In genomic region chr15:38391860-38392259, GRCm38 (mm10) we compare ENCODE assay signal across 11 mouse cellular contexts.
DNase-seq lines count a peak whose midpoint lies in the region; ATAC-seq lines count a peak whose summit lies in the region.
"Had no signal": no experiment of that assay in that cellular context is flagged by ENCODE, and none has a peak within 500 bp of the region (broad histone marks: within the 10 kb centered on the region; RNA-seq: fewer than 3 reads in every experiment).

No protein-coding gene starts in this region.

- H3K4me3 ChIP-seq in limb, embryonic 12.5 days (replicated peaks) = no peak overlapping the region
- H3K4me3 ChIP-seq in limb, embryonic 10.5 days = no peak overlapping the region
- no peak overlapping the region for H3K4me3 ChIP-seq in intestine, embryonic 16.5 days (ENCODE audit: low read length)
- H3K4me3 ChIP-seq in stomach, embryonic 15.5 days (replicated peaks) = no peak overlapping the region
- no peak overlapping the region for H3K4me3 ChIP-seq in forebrain, embryonic 16.5 days (replicated peaks; ENCODE audit: low read length)
- H3K4me3 ChIP-seq: midbrain, embryonic 13.5 days had no signal

- no peak overlapping the region for H3K9ac ChIP-seq in limb, embryonic 12.5 days (replicated peaks)
- H3K9ac ChIP-seq in intestine, embryonic 16.5 days (ENCODE audit: low read depth, low read length) = peak overlapping the region; percentile 40; the same call in 1 of the 2 replicates
- no peak overlapping the region for H3K9ac ChIP-seq in stomach, embryonic 15.5 days
- no peak overlapping the region for H3K9ac ChIP-seq in forebrain, embryonic 16.5 days (replicated peaks; ENCODE audit: low read depth, low read length)
- H3K9ac ChIP-seq: midbrain, embryonic 13.5 days had no signal

- H3K27me3 ChIP-seq in limb, embryonic 12.5 days = 0 out of 2 replicates have a peak, but pooled peaks cover 3% of the 10 kb centered on the region
- no peaks in the 10 kb centered on the region for H3K27me3 ChIP-seq in limb, embryonic 10.5 days (ENCODE audit: low read depth, poor library complexity, severe bottlenecking)
- no peaks in the 10 kb centered on the region for H3K27me3 ChIP-seq in intestine, embryonic 16.5 days (replicated peaks; ENCODE audit: control insufficient read depth, insufficient read depth, low read length)
- H3K27me3 ChIP-seq in stomach, embryonic 15.5 days (replicated peaks) = no peaks in the 10 kb centered on the region
- no peaks in the 10 kb centered on the region for H3K27me3 ChIP-seq in forebrain, embryonic 16.5 days (replicated peaks; ENCODE audit: control insufficient read depth, insufficient read depth, low read length)
- H3K27me3 ChIP-seq: midbrain, embryonic 13.5 days had no signal

- H3K4me2 ChIP-seq in limb, embryonic 12.5 days = no peak overlapping the region
- H3K4me2 ChIP-seq in intestine, embryonic 16.5 days (ENCODE audit: low read depth, low read length) = no peak overlapping the region
- H3K4me2 ChIP-seq in stomach, embryonic 15.5 days = no peak overlapping the region
- H3K4me2 ChIP-seq in forebrain, embryonic 16.5 days (ENCODE audit: low read length) = no peak overlapping the region
- H3K4me2 ChIP-seq: midbrain, embryonic 13.5 days had no signal

- ATAC-seq in limb, embryonic 12.5 days (ENCODE audit: insufficient number of reproducible peaks, insufficient read depth, low FRiP score, low TSS enrichment, low read depth) = 0 out of 2 replicates have a peak, but pooled peaks have one; percentile 31
- peak; percentile 85 for ATAC-seq in intestine, embryonic 16.5 days
- peak; percentile 33; the same call in 1 of the 2 replicates for ATAC-seq in stomach, embryonic 15.5 days (ENCODE audit: insufficient read depth, low FRiP score, low read depth)
- no peak for ATAC-seq in forebrain, embryonic 16.5 days
- no peak for ATAC-seq in CD4-positive, CD25-positive, alpha-beta regulatory T cell, adult 4 months
- ATAC-seq: midbrain, embryonic 13.5 days had no signal

- no peaks in the 10 kb centered on the region for H3K9me3 ChIP-seq in limb, embryonic 12.5 days
- no peaks in the 10 kb centered on the region for H3K9me3 ChIP-seq in limb, embryonic 10.5 days (replicated peaks)
- H3K9me3 ChIP-seq in intestine, embryonic 16.5 days (ENCODE audit: control insufficient read depth, low read length) = no peaks in the 10 kb centered on the region
- H3K9me3 ChIP-seq in stomach, embryonic 15.5 days = no peaks in the 10 kb centered on the region
- H3K9me3 ChIP-seq in forebrain, embryonic 16.5 days (ENCODE audit: control insufficient read depth, low read length) = no peaks in the 10 kb centered on the region
- H3K9me3 ChIP-seq: midbrain, embryonic 13.5 days had no signal

- H3K36me3 ChIP-seq in limb, embryonic 12.5 days = no peaks in the 10 kb centered on the region
- H3K36me3 ChIP-seq in limb, embryonic 10.5 days = no peaks in the 10 kb centered on the region
- no peaks in the 10 kb centered on the region for H3K36me3 ChIP-seq in intestine, embryonic 16.5 days (ENCODE audit: control insufficient read depth, insufficient read depth, low read length)
- no peaks in the 10 kb centered on the region for H3K36me3 ChIP-seq in stomach, embryonic 15.5 days
- no peaks in the 10 kb centered on the region for H3K36me3 ChIP-seq in forebrain, embryonic 16.5 days (ENCODE audit: control insufficient read depth, insufficient read depth)
- H3K36me3 ChIP-seq: midbrain, embryonic 13.5 days had no signal

- H3K27ac ChIP-seq in limb, embryonic 12.5 days = no peak overlapping the region
- H3K27ac ChIP-seq in limb, embryonic 10.5 days = no peak overlapping the region; the same call in 1 of the 2 replicates
- peak overlapping the region; percentile 84 for H3K27ac ChIP-seq in intestine, embryonic 16.5 days (ENCODE audit: low read length)
- H3K27ac ChIP-seq in stomach, embryonic 15.5 days = peak overlapping the region; percentile 42
- no peak overlapping the region for H3K27ac ChIP-seq in forebrain, embryonic 16.5 days (ENCODE audit: low read length)
- H3K27ac ChIP-seq: midbrain, embryonic 13.5 days had no signal

- DNase-seq in adrenal gland, adult (ENCODE audit: inconsistent age in 2 of 2, low spot score in 1 of 2) = peak; percentile 49 to 76
- no peak for DNase-seq in adrenal gland, adult 18-20 months (ENCODE audit: low spot score in 2 of 2)
- no peak for DNase-seq in limb, embryonic 10.5 days (ENCODE audit: low spot score)
- DNase-seq: spleen, adult 18-20 months; thymus, postnatal 36 days had no signal

- peaks cover 7% of the 10 kb centered on the region for H3K4me1 ChIP-seq in limb, embryonic 12.5 days (replicated peaks)
- peaks cover 14% of the 10 kb centered on the region; the same call in 1 of the 2 replicates for H3K4me1 ChIP-seq in limb, embryonic 10.5 days
- peaks cover 19% of the 10 kb centered on the region for H3K4me1 ChIP-seq in intestine, embryonic 16.5 days (ENCODE audit: control insufficient read depth, insufficient read depth, low read length)
- H3K4me1 ChIP-seq in stomach, embryonic 15.5 days = peaks cover 17% of the 10 kb centered on the region
- no peaks in the 10 kb centered on the region for H3K4me1 ChIP-seq in forebrain, embryonic 16.5 days (replicated peaks; ENCODE audit: control insufficient read depth, insufficient read depth, low read length)
- H3K4me1 ChIP-seq: midbrain, embryonic 13.5 days had no signal

- WGBS in limb, embryonic 12.5 days = 42% methylated on average over 4 of the region's 4 CpGs
- WGBS in limb, embryonic 10.5 days = 58% methylated on average over 2 of the region's 4 CpGs
- 17% methylated on average over 4 of the region's 4 CpGs for WGBS in intestine, embryonic 16.5 days
- WGBS in stomach, embryonic 15.5 days = 37% methylated on average over 4 of the region's 4 CpGs
- WGBS in forebrain, embryonic 16.5 days = 17% methylated on average over 2 of the region's 4 CpGs

Comparison
In these comparisons a context has a peak if more than half of its experiments do, and no peak if none do; other contexts are left out.
1. DNase-seq: peak in adrenal gland, adult (2 of 2); none in adrenal gland, adult 18-20 months (0 of 2) and limb, embryonic 10.5 days (single experiment).
2. ATAC-seq: peak in limb, embryonic 12.5 days (single experiment), intestine, embryonic 16.5 days (single experiment) and stomach, embryonic 15.5 days (single experiment); none in forebrain, embryonic 16.5 days (single experiment) and CD4-positive, CD25-positive, alpha-beta regulatory T cell, adult 4 months (single experiment).
3. H3K27ac ChIP-seq: peak in intestine, embryonic 16.5 days (single experiment) and stomach, embryonic 15.5 days (single experiment); none in limb, embryonic 12.5 days (single experiment), limb, embryonic 10.5 days (single experiment) and forebrain, embryonic 16.5 days (single experiment).